Mouse (Mus musculus) forebrain, embryonic 14.5 days (tissue): ENCODE data around the gene Khdrbs1. TPM values are rescaled to one million over a fixed set of nuclear protein-coding genes. Genes with fewer than 3 reads are reported as not detected.
A peak's percentile ranks its signal among the peaks of the same experiment; 100 is the strongest.

ENCODE experiments used
- ATAC-seq: fragments of 200-750 bp; cut with Nextera tagmentation; 2 replicates; pipeline ENCODE4 v1.8.0; 2017; ENCODE audit warnings: mild to moderate bottlenecking, moderate library complexity
- DNase-seq: peaks from one replicate; pipeline ENCODE4 v3.0.0-alpha.2; 2015; ENCODE audit warnings: low spot score
- H3K27ac ChIP-seq: fragments of 300-500 bp; sonication (generic); 2 replicates; pipeline ENCODE4 v1.5.1; 2014; ENCODE audit warnings: low read depth, mild to moderate bottlenecking, control low read depth, low read length, moderate library complexity
- H3K27me3 ChIP-seq: fragments of 300-500 bp; sonication (generic); replicated peaks from 2 replicates; pipeline ENCODE4 v1.6.1; 2014; ENCODE audit warnings: low read length, control low read depth, mixed read lengths; ENCODE audit not compliant: control insufficient read depth, insufficient read depth
- H3K36me3 ChIP-seq: fragments of 300-500 bp; sonication (generic); 2 replicates; pipeline ENCODE4 v1.6.1; 2014; ENCODE audit warnings: low read length, control low read depth; ENCODE audit not compliant: control insufficient read depth, insufficient read depth
- H3K4me1 ChIP-seq: fragments of 300-500 bp; sonication (generic); 2 replicates; pipeline ENCODE4 v1.6.1; 2014; ENCODE audit warnings: antibody characterized with exemption, low read length, control low read depth; ENCODE audit not compliant: control insufficient read depth, insufficient read depth
- H3K4me2 ChIP-seq: fragments of 300-500 bp; sonication (generic); 2 replicates; pipeline ENCODE4 v1.6.1; 2014; ENCODE audit warnings: mild to moderate bottlenecking, control low read depth, low read length
- H3K4me3 ChIP-seq: fragments of 300-500 bp; sonication (generic); 2 replicates; pipeline ENCODE4 v1.5.1; 2014; ENCODE audit warnings: low read depth, low read length, control low read depth
- H3K9ac ChIP-seq: fragments of 300-500 bp; sonication (generic); 2 replicates; pipeline ENCODE4 v1.6.1; 2014; ENCODE audit warnings: mild to moderate bottlenecking, low read length, control low read depth, moderate library complexity
- H3K9me3 ChIP-seq: fragments of 300-500 bp; sonication (generic); replicated peaks from 2 replicates; pipeline ENCODE4 v1.6.1; 2016; ENCODE audit warnings: low read length, control low read depth, mixed read lengths; ENCODE audit not compliant: control insufficient read depth
- WGBS: fragments of 180-500 bp; shearing (Covaris S2); extraction: QIAGEN DNeasy Blood & Tissue Kit; methylation state at CpG from one replicate; pipeline ENCODE4 v1.1.7; 2014; 5-methylcytosine and 5-hydroxymethylcytosine counted together
- polyA plus RNA-seq: library from polyadenylated mRNA; unstranded; fragments of >200 nt; fragmentation: Nextera tagmentation; extraction: Ambion mirVana; gene quantifications from 2 replicates; pipeline ENCODE4 v1.2.1, GENCODE M21; 2014

The Khdrbs1 gene
- 133 and 136 TPM in 2 replicates for polyA plus RNA-seq

- WGBS, result under 1% methylated on average over 70 of the region's 76 CpGs
- H3K4me3 ChIP-seq, result peak within 1 kb of the TSS; percentile 98
- ATAC-seq (peak; percentile 95), DNase-seq (peak; percentile 99)
- H3K27me3 ChIP-seq, result no peaks in the 10 kb centered on the region
- peaks cover 26% of the 10 kb centered on the region for H3K4me1 ChIP-seq
- H3K4me2 ChIP-seq, result peak within 1 kb of the TSS; percentile 72
- H3K36me3 ChIP-seq, result no peaks in the 10 kb centered on the region
- H3K27ac ChIP-seq, result peak within 1 kb of the TSS; percentile 100
- no peaks in the 10 kb centered on the region for H3K9me3 ChIP-seq
- peak within 1 kb of the TSS; percentile 100 for H3K9ac ChIP-seq
These were observed at the start of gene Khdrbs1 for GRCm38 (mm10) chr4:129742232-129743009. Gene Khdrbs1, minus strand, starts transcription at chr4:129742303.

GRCm38 (mm10) chr4:129791399-129791798 is 49.3 kb upstream of the Khdrbs1 start:
- ATAC-seq, result peak; percentile 57; the same call in 1 of the 2 replicates

GRCm38 (mm10) chr4:129790475-129790874 is 48.4 kb upstream of the Khdrbs1 start:
- Histone ChIP-seq H3K4me1 (peaks cover 13% of the 10 kb centered on the region), H3K9me3 (no peaks in the 10 kb centered on the region), H3K4me3 (no peak overlapping the region), H3K36me3 (no peaks in the 10 kb centered on the region), H3K9ac (no peak overlapping the region), H3K27ac (no peak overlapping the region), H3K27me3 (no peaks in the 10 kb centered on the region), H3K4me2 (no peak overlapping the region)
- WGBS, result 59% methylated on average over 3 of the region's 3 CpGs
- DNase-seq (no peak), ATAC-seq (no peak)

More at GRCm38 (mm10) chr4:129791399-129791798, 49.3 kb upstream of the Khdrbs1 start:
- 21% methylated on average over 1 of the region's 1 CpGs for WGBS
- peak; percentile 88 for DNase-seq
- Histone ChIP-seq H3K4me1 (peaks cover 18% of the 10 kb centered on the region), H3K36me3 (no peaks in the 10 kb centered on the region), H3K4me2 (no peak overlapping the region), H3K4me3 (no peak overlapping the region), H3K9ac (no peak overlapping the region), H3K9me3 (no peaks in the 10 kb centered on the region), H3K27me3 (no peaks in the 10 kb centered on the region), H3K27ac (peak overlapping the region; percentile 66)

GRCm38 (mm10) chr4:129789635-129790034 is 47.5 kb upstream of the Khdrbs1 start:
- Histone ChIP-seq H3K9me3 (no peaks in the 10 kb centered on the region), H3K4me1 (peaks cover 8% of the 10 kb centered on the region), H3K4me3 (no peak overlapping the region), H3K9ac (no peak overlapping the region), H3K36me3 (no peaks in the 10 kb centered on the region), H3K27ac (no peak overlapping the region), H3K27me3 (no peaks in the 10 kb centered on the region), H3K4me2 (no peak overlapping the region)
- DNase-seq (no peak), ATAC-seq (no peak)
- WGBS, result 92% methylated on average over 2 of the region's 2 CpGs

- no peak overlapping the region for H3K27ac ChIP-seq
- ATAC-seq, result no peak
These were observed 46.6 kb upstream of the Khdrbs1 start for GRCm38 (mm10) chr4:129788693-129789092.

GRCm38 (mm10) chr4:129785178-129785577 is 43.1 kb upstream of the Khdrbs1 start:
- no peak for ATAC-seq

More at GRCm38 (mm10) chr4:129788693-129789092, 46.6 kb upstream of the Khdrbs1 start:
- DNase-seq, result no peak
- no peaks in the 10 kb centered on the region for H3K9me3 ChIP-seq
- H3K27me3 ChIP-seq, result no peaks in the 10 kb centered on the region
- whole genome bisulfite sequencing, result 78% methylated on average over 8 of the region's 8 CpGs
- no peak overlapping the region for H3K4me2 ChIP-seq
- no peak overlapping the region for H3K9ac ChIP-seq
- H3K4me1 ChIP-seq, result peaks cover 7% of the 10 kb centered on the region; the same call in 1 of the 2 replicates
- H3K36me3 ChIP-seq, result no peaks in the 10 kb centered on the region
- H3K4me3 ChIP-seq, result no peak overlapping the region

GRCm38 (mm10) chr4:129783506-129783905 is 41.4 kb upstream of the Khdrbs1 start:
- Histone ChIP-seq H3K36me3 (no peaks in the 10 kb centered on the region), H3K4me2 (no peak overlapping the region), H3K4me3 (no peak overlapping the region), H3K27me3 (no peaks in the 10 kb centered on the region), H3K27ac (no peak overlapping the region), H3K9ac (no peak overlapping the region), H3K9me3 (no peaks in the 10 kb centered on the region), H3K4me1 (0 out of 2 replicates have a peak, but pooled peaks cover 8% of the 10 kb centered on the region)
- DNase-seq (no peak), ATAC-seq (no peak)
- whole genome bisulfite sequencing, result 79% methylated on average over 5 of the region's 5 CpGs

More at GRCm38 (mm10) chr4:129785178-129785577, 43.1 kb upstream of the Khdrbs1 start:
- 0 out of 2 replicates have a peak, but pooled peaks cover 8% of the 10 kb centered on the region for H3K4me1 ChIP-seq
- WGBS, result 2% methylated on average over 4 of the region's 4 CpGs
- no peaks in the 10 kb centered on the region for H3K27me3 ChIP-seq
- H3K36me3 ChIP-seq, result no peaks in the 10 kb centered on the region
- H3K9ac ChIP-seq, result no peak overlapping the region
- no peak overlapping the region for H3K4me3 ChIP-seq
- no peak overlapping the region for H3K27ac ChIP-seq
- peak; percentile 95 for DNase-seq
- H3K4me2 ChIP-seq, result no peak overlapping the region
- no peaks in the 10 kb centered on the region for H3K9me3 ChIP-seq

GRCm38 (mm10) chr4:129782857-129783331 is 40.8 kb upstream of the Khdrbs1 start:
- H3K27ac ChIP-seq, result no peak overlapping the region
- no peak overlapping the region for H3K4me3 ChIP-seq
- no peaks in the 10 kb centered on the region for H3K9me3 ChIP-seq
- no peaks in the 10 kb centered on the region for H3K27me3 ChIP-seq
- no peaks in the 10 kb centered on the region for H3K36me3 ChIP-seq
- no peak overlapping the region for H3K9ac ChIP-seq
- H3K4me2 ChIP-seq, result no peak overlapping the region
- WGBS, result 39% methylated on average over 3 of the region's 3 CpGs
- ATAC-seq (peak; percentile 67; the same call in 1 of the 2 replicates), DNase-seq (peak; percentile 65)
- 0 out of 2 replicates have a peak, but pooled peaks cover 8% of the 10 kb centered on the region for H3K4me1 ChIP-seq
